Mouse (Mus musculus) ovary, adult 10 weeks (tissue): ENCODE results near the gene Gm10118. TPM values are rescaled to one million over a fixed set of nuclear protein-coding genes. Genes with fewer than 3 reads are reported as not detected.

Source experiments
- polyA plus RNA-seq: library from polyadenylated mRNA; stranded (reverse); fragments of 350-450 nt; fragmentation: Illumina TruSeq; extraction: RNeasy Lipid Tissue Mini Kit (QIAGEN cat#74804); gene quantifications from one replicate; pipeline ENCODE4 v1.2.3, GENCODE M21; 2014

Gene Gm10118
- polyA plus RNA-seq = 0.23 TPM

DNA sequence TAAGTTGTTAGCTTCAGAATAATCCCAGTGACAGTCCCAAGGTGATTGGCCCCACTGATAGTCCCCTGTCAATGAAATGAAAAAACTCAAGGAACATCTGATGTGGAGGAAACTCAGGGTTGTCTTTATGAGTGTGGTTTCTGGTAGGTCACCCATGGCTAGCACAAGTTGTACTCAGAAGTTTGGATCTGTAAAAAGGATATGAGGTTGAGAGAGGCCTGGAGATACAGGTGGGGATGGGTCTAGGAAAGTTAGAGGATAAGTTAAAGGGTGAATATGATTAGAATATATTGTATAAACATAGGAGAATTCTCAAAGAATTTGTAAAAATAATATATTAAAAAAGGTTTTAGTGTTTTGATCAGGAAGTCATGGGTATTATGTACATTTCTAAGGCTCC, at the start of gene Gm10118:
Gm10118 (minus strand) TSS at position 101 of the 400 bp plus-strand sequence.

Other genes starting within 250 kb of the Gm10118 start
- 5.0 TPM for gene Lrrtm3, start 162.8 kb upstream of the Gm10118 start, polyA plus RNA-seq